Mouse (Mus musculus) intestine, postnatal 0 days (tissue): ENCODE measurements at regions not wholly inside any gene's neighbourhood (a gene's known extent, or its start where the extent isn't known, plus 50 kb on each side); places are given as distances from the start of the nearest gene placed in this dataset.

Experiments used
- ATAC-seq: fragments of 200-750 bp; cut with Nextera tagmentation; 2 replicates; pipeline ENCODE4 v1.8.0; 2017; ENCODE audit warnings: mild to moderate bottlenecking, moderate TSS enrichment, moderate library complexity
- H3K27ac ChIP-seq: fragments of 300-500 bp; sonication (generic); 2 replicates; pipeline ENCODE4 v1.5.1; 2014; ENCODE audit warnings: mild to moderate bottlenecking, low read depth, low read length, moderate library complexity
- H3K27me3 ChIP-seq: fragments of 300-500 bp; sonication (generic); replicated peaks from 2 replicates; pipeline ENCODE4 v1.6.1; 2014; ENCODE audit warnings: low read length, mixed read lengths; ENCODE audit not compliant: control insufficient read depth, insufficient read depth
- H3K36me3 ChIP-seq: fragments of 300-500 bp; sonication (generic); 2 replicates; pipeline ENCODE4 v1.6.1; 2014; ENCODE audit warnings: mild to moderate bottlenecking, moderate library complexity; ENCODE audit not compliant: control insufficient read depth, insufficient read depth
- H3K4me1 ChIP-seq: fragments of 300-500 bp; sonication (generic); replicated peaks from 2 replicates; pipeline ENCODE4 v1.6.1; 2014; ENCODE audit warnings: antibody characterized with exemption, low read length, mixed read lengths; ENCODE audit not compliant: control insufficient read depth, insufficient read depth
- H3K4me2 ChIP-seq: fragments of 300-500 bp; sonication (generic); replicated peaks from 2 replicates; pipeline ENCODE4 v1.6.1; 2014; ENCODE audit warnings: low read depth, mild to moderate bottlenecking, moderate library complexity
- H3K4me3 ChIP-seq: fragments of 300-500 bp; sonication (generic); 2 replicates; pipeline ENCODE4 v1.5.1; 2014; ENCODE audit warnings: low read depth, low read length
- H3K9ac ChIP-seq: fragments of 300-500 bp; sonication (generic); 2 replicates; pipeline ENCODE4 v1.6.1; 2014; ENCODE audit warnings: mild to moderate bottlenecking, low read depth, low read length
- H3K9me3 ChIP-seq: fragments of 300-500 bp; sonication (generic); 2 replicates; pipeline ENCODE4 v1.6.1; 2016; ENCODE audit warnings: mixed run types; ENCODE audit not compliant: control insufficient read depth
- CTCF ChIP-seq: sonication (generic); IDR thresholded peaks from 2 replicates; pipeline ENCODE4 v1.5.1; 2016; ENCODE audit warnings: low read depth, mild to moderate bottlenecking, control low read depth, antibody characterized with exemption, moderate library complexity
- WGBS: fragments of 180-500 bp; shearing (Covaris S2); extraction: QIAGEN DNeasy Blood & Tissue Kit; methylation state at CpG from one replicate; pipeline ENCODE4 v1.1.7; 2014; 5-methylcytosine and 5-hydroxymethylcytosine counted together

- Histone ChIP-seq H3K27ac (no peak overlapping the region), H3K4me3 (no peak overlapping the region), H3K4me2 (no peak overlapping the region), H3K9ac (no peak overlapping the region), H3K27me3 (no peaks in the 10 kb centered on the region), H3K9me3 (no peaks in the 10 kb centered on the region), H3K36me3 (no peaks in the 10 kb centered on the region), H3K4me1 (no peaks in the 10 kb centered on the region)
- no peak for TF ChIP-seq CTCF
- ATAC-seq, result no peak
These were observed 653.3 kb upstream of the Agtr1b start for GRCm38 (mm10) chr3:21020297-21020696.

GRCm38 (mm10) chr3:21009650-21010049 is 642.7 kb upstream of the Agtr1b start:
- TF ChIP-seq CTCF, result no peak
- Histone ChIP-seq H3K27ac (no peak overlapping the region), H3K4me2 (no peak overlapping the region), H3K4me1 (no peaks in the 10 kb centered on the region), H3K27me3 (no peaks in the 10 kb centered on the region), H3K9me3 (no peaks in the 10 kb centered on the region), H3K9ac (no peak overlapping the region), H3K4me3 (no peak overlapping the region), H3K36me3 (no peaks in the 10 kb centered on the region)
- ATAC-seq, result no peak
- 84% methylated on average over 1 of the region's 1 CpGs for WGBS

- H3K27me3 ChIP-seq, result no peaks in the 10 kb centered on the region
- H3K9ac ChIP-seq, result no peak overlapping the region
- no peak overlapping the region for H3K4me2 ChIP-seq
- H3K9me3 ChIP-seq, result no peaks in the 10 kb centered on the region
- H3K27ac ChIP-seq, result no peak overlapping the region
- no peak for ATAC-seq
- no peaks in the 10 kb centered on the region for H3K4me1 ChIP-seq
- no peak for TF ChIP-seq CTCF
- no peaks in the 10 kb centered on the region for H3K36me3 ChIP-seq
- no peak overlapping the region for H3K4me3 ChIP-seq
These were observed 631.3 kb upstream of the Agtr1b start for GRCm38 (mm10) chr3:20998295-20998694.

- no peak overlapping the region for H3K27ac ChIP-seq
- no peaks in the 10 kb centered on the region for H3K36me3 ChIP-seq
- H3K4me3 ChIP-seq, result no peak overlapping the region
- no peak for ATAC-seq
- no peaks in the 10 kb centered on the region for H3K27me3 ChIP-seq
- no peaks in the 10 kb centered on the region for H3K4me1 ChIP-seq
- WGBS, result 46% methylated on average over 2 of the region's 2 CpGs
- no peak overlapping the region for H3K4me2 ChIP-seq
- TF ChIP-seq CTCF, result no peak
- no peaks in the 10 kb centered on the region for H3K9me3 ChIP-seq
- H3K9ac ChIP-seq, result no peak overlapping the region
These were observed 622.6 kb upstream of the Agtr1b start for GRCm38 (mm10) chr3:20989486-20989970.

GRCm38 (mm10) chr3:20986942-20987341 is 620.0 kb upstream of the Agtr1b start:
- Histone ChIP-seq H3K4me3 (no peak overlapping the region), H3K36me3 (no peaks in the 10 kb centered on the region), H3K9ac (no peak overlapping the region), H3K4me2 (no peak overlapping the region), H3K9me3 (no peaks in the 10 kb centered on the region), H3K27ac (no peak overlapping the region), H3K4me1 (no peaks in the 10 kb centered on the region), H3K27me3 (no peaks in the 10 kb centered on the region)
- no peak for TF ChIP-seq CTCF
- WGBS, result 14% methylated on average over 1 of the region's 1 CpGs
- no peak for ATAC-seq

- H3K4me1 ChIP-seq, result no peaks in the 10 kb centered on the region
- 32% methylated on average over 1 of the region's 1 CpGs for WGBS
- no peak overlapping the region for H3K4me2 ChIP-seq
- no peaks in the 10 kb centered on the region for H3K27me3 ChIP-seq
- H3K36me3 ChIP-seq, result no peaks in the 10 kb centered on the region
- H3K4me3 ChIP-seq, result no peak overlapping the region
- no peak for ATAC-seq
- TF ChIP-seq CTCF, result no peak
- no peak overlapping the region for H3K27ac ChIP-seq
- no peak overlapping the region for H3K9ac ChIP-seq
- no peaks in the 10 kb centered on the region for H3K9me3 ChIP-seq
These were observed 619.4 kb upstream of the Agtr1b start for GRCm38 (mm10) chr3:20986377-20986727.

GRCm38 (mm10) chr3:20985682-20986376 is 618.9 kb upstream of the Agtr1b start:
- Histone ChIP-seq H3K27ac (no peak overlapping the region), H3K27me3 (no peaks in the 10 kb centered on the region), H3K4me1 (no peaks in the 10 kb centered on the region), H3K4me3 (no peak overlapping the region), H3K9me3 (no peaks in the 10 kb centered on the region), H3K9ac (no peak overlapping the region), H3K4me2 (no peak overlapping the region), H3K36me3 (no peaks in the 10 kb centered on the region)
- TF ChIP-seq CTCF, result no peak
- ATAC-seq, result no peak
- 72% methylated on average over 4 of the region's 4 CpGs for WGBS
